Mouse (Mus musculus) layer of hippocampus, adult 9-10 months (tissue): ENCODE measurements around the gene Lpcat1.

Experiments used
- DNase-seq: peaks from one replicate; pipeline ENCODE4 v3.0.0; 2022; ENCODE audit warnings: low spot score

Gene Lpcat1

GRCm38 (mm10) chr13:73536824-73537223, 69.8 kb downstream of the Lpcat1 start:
- DNase-seq = no peak

DNA sequence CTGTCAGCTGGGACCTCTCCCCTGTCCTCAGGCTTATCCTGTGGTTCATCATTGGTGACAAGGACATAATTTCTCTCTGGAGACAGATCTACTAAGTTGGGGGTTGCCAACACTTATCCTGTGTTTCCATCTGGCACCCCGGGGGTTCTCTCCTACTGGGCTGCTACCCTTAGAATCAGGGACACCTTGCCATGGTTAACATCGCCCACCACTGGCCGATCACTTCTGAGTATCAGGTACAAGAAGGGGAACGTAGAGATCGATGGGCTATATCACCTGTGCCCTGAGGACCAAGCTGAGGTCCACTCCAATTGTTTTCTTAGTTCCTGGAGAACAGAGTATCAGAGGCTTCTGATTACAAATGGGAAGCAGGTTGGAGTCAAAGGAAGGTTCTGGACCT, 97.2 kb downstream of the Lpcat1 start:
- DNase-seq = no peak
